Mouse (Mus musculus): ENCODE results near the gene Defa2. TPM values are rescaled to one million over a fixed set of nuclear protein-coding genes. Genes with fewer than 3 reads are reported as not detected.

Gene Defa2
- total RNA-seq (2023): not detected

GRCm38 (mm10) chr8:21378215-21378614, at the start of gene Defa2:
Gene Defa2, plus strand, starts transcription at chr8:21378515.

GRCm38 (mm10) chr8:21391511-21391910, 13.2 kb downstream of the Defa2 start, which contains the start of gene Defa33:
Gene Defa33, plus strand, starts transcription at chr8:21391811.

GRCm38 (mm10) chr8:21427111-21427510, 48.8 kb downstream of the Defa2 start, which contains the start of gene Defa36:
Gene Defa36, plus strand, starts transcription at chr8:21427411.

Other genes with a start within 250 kb of the Defa2 start
- gene Defa30, start 243.9 kb upstream of the Defa2 start, total RNA-seq (2023): not detected
- not detected for gene Defa22, start 216.2 kb upstream of the Defa2 start, total RNA-seq (2023)
- gene Defa31, start 186.9 kb upstream of the Defa2 start, total RNA-seq (2023): not detected
- not detected for gene Gm15293, start 177.0 kb upstream of the Defa2 start, total RNA-seq (2023)
- not detected for gene Gm15292, start 128.8 kb upstream of the Defa2 start, total RNA-seq (2023)
- gene Defa27, start 63.0 kb upstream of the Defa2 start, total RNA-seq (2023): not detected
- gene Defa29, start 51.5 kb upstream of the Defa2 start, total RNA-seq (2023): not detected
- not detected for gene Defa33, start 13.3 kb downstream of the Defa2 start, total RNA-seq (2023)
- not detected for gene Defa36, start 48.9 kb downstream of the Defa2 start, total RNA-seq (2023)
- not detected for gene Gm7849, start 78.0 kb downstream of the Defa2 start, total RNA-seq (2023)
- not detected for gene Defa20, start 130.7 kb downstream of the Defa2 start, total RNA-seq (2023)
- gene Defa32, start 150.5 kb downstream of the Defa2 start, total RNA-seq (2023): not detected
- gene Defa37, start 186.9 kb downstream of the Defa2 start, total RNA-seq (2023): not detected
- not detected for gene Defa28, start 204.5 kb downstream of the Defa2 start, total RNA-seq (2023)
- not detected for gene Gm7861, start 216.0 kb downstream of the Defa2 start, total RNA-seq (2023)
- not detected for gene Defa26, start 239.7 kb downstream of the Defa2 start, total RNA-seq (2023)

All from T-cell, adult 66 days (primary cell).